Mouse (Mus musculus) heart, embryonic 15.5 days (tissue): Measurements from ENCODE around the gene Stard3. TPM values are rescaled to one million over a fixed set of nuclear protein-coding genes. Genes with fewer than 3 reads are reported as not detected.

Source experiments
- ATAC-seq: fragments of 200-750 bp; cut with Nextera tagmentation; replicated peaks from 2 replicates; pipeline ENCODE4 v1.8.0; 2017; ENCODE audit warnings: low read depth, moderate TSS enrichment; ENCODE audit not compliant: insufficient number of reproducible peaks, insufficient read depth, low FRiP score
- H3K27ac ChIP-seq: fragments of 300-500 bp; sonication (generic); 2 replicates; pipeline ENCODE4 v1.5.1; 2015; ENCODE audit warnings: mild to moderate bottlenecking, inconsistent platforms
- H3K27me3 ChIP-seq: fragments of 300-500 bp; sonication (generic); 2 replicates; pipeline ENCODE4 v1.6.1; 2015; ENCODE audit warnings: inconsistent platforms
- H3K36me3 ChIP-seq: fragments of 300-500 bp; sonication (generic); 2 replicates; pipeline ENCODE4 v1.6.1; 2015; ENCODE audit warnings: mild to moderate bottlenecking, inconsistent platforms
- H3K4me1 ChIP-seq: fragments of 300-500 bp; sonication (generic); replicated peaks from 2 replicates; pipeline ENCODE4 v1.6.1; 2015; ENCODE audit warnings: inconsistent platforms
- H3K4me2 ChIP-seq: fragments of 300-500 bp; sonication (generic); 2 replicates; pipeline ENCODE4 v1.6.1; 2015; ENCODE audit warnings: inconsistent platforms, mild to moderate bottlenecking, moderate library complexity
- H3K4me3 ChIP-seq: fragments of 300-500 bp; sonication (generic); 2 replicates; pipeline ENCODE4 v1.5.1; 2015; ENCODE audit warnings: mild to moderate bottlenecking, inconsistent platforms
- H3K9ac ChIP-seq: fragments of 300-500 bp; sonication (generic); 2 replicates; pipeline ENCODE4 v1.6.1; 2015; ENCODE audit warnings: mild to moderate bottlenecking, inconsistent platforms
- H3K9me3 ChIP-seq: fragments of 300-500 bp; sonication (generic); replicated peaks from 2 replicates; pipeline ENCODE4 v1.6.1; 2016; ENCODE audit warnings: inconsistent platforms
- WGBS: fragments of 180-500 bp; shearing (Covaris S2); methylation state at CpG from one replicate; pipeline ENCODE4 v1.1.7; 2015; ENCODE audit warnings: mixed read lengths; 5-methylcytosine and 5-hydroxymethylcytosine counted together
- polyA plus RNA-seq: library from polyadenylated mRNA; unstranded; fragments of >200 nt; fragmentation: Nextera tagmentation; extraction: Ambion mirVana; gene quantifications from 2 replicates; pipeline ENCODE4 v1.2.1, GENCODE M21; 2015

Stard3 gene
- polyA plus RNA-seq, 1 experiment from 2014 or later = 33.9 TPM

GRCm38 (mm10) chr11:98389221-98389780, 31.1 kb downstream of the Stard3 start:
- ATAC-seq = no peak
- no peak overlapping the region for H3K4me3 ChIP-seq
- H3K9ac ChIP-seq = no peak overlapping the region
- WGBS = 22% methylated on average over 9 of the region's 9 CpGs
- peaks cover 18% of the 10 kb centered on the region for H3K27me3 ChIP-seq
- H3K4me2 ChIP-seq = no peak overlapping the region
- no peaks in the 10 kb centered on the region for H3K36me3 ChIP-seq
- H3K4me1 ChIP-seq = peaks cover 87% of the 10 kb centered on the region
- H3K9me3 ChIP-seq = no peaks in the 10 kb centered on the region
- no peak overlapping the region for H3K27ac ChIP-seq

GRCm38 (mm10) chr11:98390141-98390540, 32.0 kb downstream of the Stard3 start:
- H3K4me3 ChIP-seq = no peak overlapping the region
- no peaks in the 10 kb centered on the region for H3K36me3 ChIP-seq
- no peak overlapping the region for H3K9ac ChIP-seq
- no peak overlapping the region for H3K27ac ChIP-seq
- no peaks in the 10 kb centered on the region for H3K9me3 ChIP-seq
- H3K4me1 ChIP-seq = peaks cover 87% of the 10 kb centered on the region
- H3K4me2 ChIP-seq = no peak overlapping the region
- WGBS = 79% methylated on average over 12 of the region's 12 CpGs
- no peak for ATAC-seq
- peaks cover 18% of the 10 kb centered on the region for H3K27me3 ChIP-seq

GRCm38 (mm10) chr11:98392034-98392433, 33.9 kb downstream of the Stard3 start:
- WGBS = 10% methylated on average over 8 of the region's 8 CpGs
- no peak for ATAC-seq
- H3K9ac ChIP-seq = peak overlapping the region; percentile 26

GRCm38 (mm10) chr11:98392645-98393044, 34.5 kb downstream of the Stard3 start:
- peaks cover 9% of the 10 kb centered on the region; the same call in 1 of the 2 replicates for H3K27me3 ChIP-seq
- H3K4me2 ChIP-seq = peak overlapping the region; percentile 37
- peaks cover 71% of the 10 kb centered on the region for H3K4me1 ChIP-seq
- no peak overlapping the region for H3K4me3 ChIP-seq
- ATAC-seq = 0 out of 2 replicates have a peak, but pooled peaks have one; percentile 12
- H3K36me3 ChIP-seq = no peaks in the 10 kb centered on the region; the same call in 1 of the 2 replicates
- H3K27ac ChIP-seq = peak overlapping the region; percentile 98
- H3K9me3 ChIP-seq = no peaks in the 10 kb centered on the region
- H3K9ac ChIP-seq = peak overlapping the region; percentile 26
- 38% methylated on average over 4 of the region's 4 CpGs for WGBS

More at GRCm38 (mm10) chr11:98392034-98392433, 33.9 kb downstream of the Stard3 start:
- no peak overlapping the region for H3K4me3 ChIP-seq
- peak overlapping the region; percentile 98 for H3K27ac ChIP-seq
- 0 out of 2 replicates have a peak overlapping the region, but pooled peaks have one; percentile 37 for H3K4me2 ChIP-seq
- no peaks in the 10 kb centered on the region for H3K9me3 ChIP-seq
- no peaks in the 10 kb centered on the region for H3K36me3 ChIP-seq
- peaks cover 11% of the 10 kb centered on the region; the same call in 1 of the 2 replicates for H3K27me3 ChIP-seq
- peaks cover 74% of the 10 kb centered on the region for H3K4me1 ChIP-seq

- H3K4me3 ChIP-seq = no peak overlapping the region
- no peaks in the 10 kb centered on the region; the same call in 1 of the 2 replicates for H3K36me3 ChIP-seq
- H3K27ac ChIP-seq = peak overlapping the region; percentile 98
- WGBS = 23% methylated on average over 6 of the region's 6 CpGs
- H3K4me1 ChIP-seq = peaks cover 65% of the 10 kb centered on the region
- H3K9me3 ChIP-seq = no peaks in the 10 kb centered on the region
- H3K4me2 ChIP-seq = peak overlapping the region; percentile 37
- ATAC-seq = peak; percentile 57
- peaks cover 9% of the 10 kb centered on the region; the same call in 1 of the 2 replicates for H3K27me3 ChIP-seq
- H3K9ac ChIP-seq = peak overlapping the region; percentile 26
Observed at GRCm38 (mm10) chr11:98393317-98393716, 35.1 kb downstream of the Stard3 start.

- H3K36me3 ChIP-seq = no peaks in the 10 kb centered on the region; the same call in 1 of the 2 replicates
- no peak overlapping the region for H3K4me3 ChIP-seq
- peak overlapping the region; percentile 37 for H3K4me2 ChIP-seq
- WGBS = 18% methylated on average over 6 of the region's 6 CpGs
- H3K27me3 ChIP-seq = peaks cover 9% of the 10 kb centered on the region; the same call in 1 of the 2 replicates
- no peaks in the 10 kb centered on the region for H3K9me3 ChIP-seq
- ATAC-seq = peak; percentile 58
- no peak overlapping the region for H3K9ac ChIP-seq
- peak overlapping the region; percentile 98 for H3K27ac ChIP-seq
- peaks cover 55% of the 10 kb centered on the region for H3K4me1 ChIP-seq
Observed at GRCm38 (mm10) chr11:98394301-98394700, 36.1 kb downstream of the Stard3 start.

GRCm38 (mm10) chr11:98395041-98395440, 36.9 kb downstream of the Stard3 start:
- Histone ChIP-seq H3K27ac (peak overlapping the region; percentile 98), H3K4me1 (peaks cover 55% of the 10 kb centered on the region), H3K9ac (peak overlapping the region; percentile 4; the same call in 1 of the 2 replicates), H3K4me2 (no peak overlapping the region), H3K36me3 (no peaks in the 10 kb centered on the region; the same call in 1 of the 2 replicates), H3K27me3 (peaks cover 5% of the 10 kb centered on the region; the same call in 1 of the 2 replicates), H3K4me3 (no peak overlapping the region), H3K9me3 (no peaks in the 10 kb centered on the region)
- ATAC-seq = peak; percentile 30
- WGBS = 20% methylated on average over 4 of the region's 4 CpGs

GRCm38 (mm10) chr11:98397946-98398345, 39.8 kb downstream of the Stard3 start:
- H3K4me3 ChIP-seq = no peak overlapping the region
- whole genome bisulfite sequencing = 89% methylated on average over 7 of the region's 7 CpGs
- H3K27ac ChIP-seq = no peak overlapping the region
- H3K27me3 ChIP-seq = no peaks in the 10 kb centered on the region
- no peaks in the 10 kb centered on the region; the same call in 1 of the 2 replicates for H3K36me3 ChIP-seq
- no peak for ATAC-seq
- H3K4me1 ChIP-seq = peaks cover 37% of the 10 kb centered on the region
- no peaks in the 10 kb centered on the region for H3K9me3 ChIP-seq
- no peak overlapping the region for H3K4me2 ChIP-seq
- H3K9ac ChIP-seq = no peak overlapping the region

- Histone ChIP-seq H3K4me1 (peaks cover 14% of the 10 kb centered on the region), H3K27me3 (no peaks in the 10 kb centered on the region), H3K4me3 (peak within 1 kb of the TSS; percentile 84), H3K36me3 (no peaks in the 10 kb centered on the region; the same call in 1 of the 2 replicates), H3K9me3 (no peaks in the 10 kb centered on the region), H3K4me2 (peak within 1 kb of the TSS; percentile 85), H3K27ac (peak within 1 kb of the TSS; percentile 98), H3K9ac (peak within 1 kb of the TSS; percentile 70)
- ATAC-seq = peak; percentile 86
- under 1% methylated on average over 40 of the region's 40 CpGs for WGBS
Observed at GRCm38 (mm10) chr11:98400161-98400726, 42.1 kb downstream of the Stard3 start, which contains the start of gene Pgap3. Gene Pgap3 (minus strand): TSS chr11:98400490.

GRCm38 (mm10) chr11:98400816-98401215, 42.6 kb downstream of the Stard3 start:
- Histone ChIP-seq H3K9me3 (no peaks in the 10 kb centered on the region), H3K36me3 (no peaks in the 10 kb centered on the region; the same call in 1 of the 2 replicates), H3K4me1 (peaks cover 12% of the 10 kb centered on the region), H3K27me3 (no peaks in the 10 kb centered on the region), H3K4me3 (peak overlapping the region; percentile 84), H3K9ac (peak overlapping the region; percentile 70), H3K27ac (peak overlapping the region; percentile 98), H3K4me2 (peak overlapping the region; percentile 85)
- WGBS = 61% methylated on average over 3 of the region's 3 CpGs
- ATAC-seq = no peak

- Histone ChIP-seq H3K36me3 (no peaks in the 10 kb centered on the region), H3K4me1 (peaks cover 19% of the 10 kb centered on the region), H3K27me3 (no peaks in the 10 kb centered on the region), H3K9me3 (no peaks in the 10 kb centered on the region), H3K27ac (no peak overlapping the region), H3K9ac (no peak overlapping the region), H3K4me3 (no peak overlapping the region), H3K4me2 (no peak overlapping the region)
- no peak for ATAC-seq
- WGBS = 68% methylated on average over 6 of the region's 6 CpGs
Observed at GRCm38 (mm10) chr11:98406621-98407020, 48.5 kb downstream of the Stard3 start.
